Mouse (Mus musculus) forebrain, embryonic 11.5 days (tissue): ENCODE results near the gene Gas6. TPM values are rescaled to one million over a fixed set of nuclear protein-coding genes. Genes with fewer than 3 reads are reported as not detected.

ENCODE experiments used
- ATAC-seq: fragments of 200-750 bp; cut with Nextera tagmentation; replicated peaks from 2 replicates; pipeline ENCODE4 v1.8.0; 2017; ENCODE audit warnings: moderate TSS enrichment; ENCODE audit not compliant: low FRiP score
- DNase-seq: peaks from one replicate; pipeline ENCODE4 v3.0.0-alpha.2; 2017; ENCODE audit warnings: low spot score
- H3K27ac ChIP-seq: fragments of 300-500 bp; sonication (generic); 2 replicates; pipeline ENCODE4 v1.5.1; 2014; ENCODE audit warnings: low read depth, low read length
- H3K27me3 ChIP-seq: fragments of 300-500 bp; sonication (generic); 2 replicates; pipeline ENCODE4 v1.6.1; 2014; ENCODE audit warnings: mild to moderate bottlenecking, low read length, mixed read lengths; ENCODE audit not compliant: control insufficient read depth, insufficient read depth
- H3K36me3 ChIP-seq: fragments of 300-500 bp; sonication (generic); 2 replicates; pipeline ENCODE4 v1.6.1; 2014; ENCODE audit warnings: mild to moderate bottlenecking, low read length, moderate library complexity, mixed read lengths; ENCODE audit not compliant: control insufficient read depth, insufficient read depth
- H3K4me1 ChIP-seq: fragments of 300-500 bp; sonication (generic); replicated peaks from 2 replicates; pipeline ENCODE4 v1.6.1; 2014; ENCODE audit warnings: low read length, mixed read lengths; ENCODE audit not compliant: control insufficient read depth, insufficient read depth
- H3K4me2 ChIP-seq: fragments of 300-500 bp; sonication (generic); 2 replicates; pipeline ENCODE4 v1.6.1; 2014; ENCODE audit warnings: low read depth, mild to moderate bottlenecking, low read length, moderate library complexity, mixed read lengths; ENCODE audit not compliant: severe bottlenecking
- H3K4me3 ChIP-seq: fragments of 300-500 bp; sonication (generic); 2 replicates; pipeline ENCODE4 v1.5.1; 2014; ENCODE audit warnings: low read depth, low read length
- H3K9ac ChIP-seq: fragments of 300-500 bp; sonication (generic); 2 replicates; pipeline ENCODE4 v1.6.1; 2014; ENCODE audit warnings: low read length
- H3K9me3 ChIP-seq: fragments of 300-500 bp; sonication (generic); 2 replicates; pipeline ENCODE4 v1.6.1; 2016; ENCODE audit warnings: low read length, mixed read lengths; ENCODE audit not compliant: control insufficient read depth
- WGBS: fragments of 180-500 bp; shearing (Covaris S2); extraction: QIAGEN DNeasy Blood & Tissue Kit; methylation state at CpG from one replicate; pipeline ENCODE4 v1.1.7; 2014; 5-methylcytosine and 5-hydroxymethylcytosine counted together
- polyA plus RNA-seq: library from polyadenylated mRNA; unstranded; fragments of >200 nt; fragmentation: Nextera tagmentation; extraction: Ambion mirVana; gene quantifications from 2 replicates; pipeline ENCODE4 v1.2.1, GENCODE M21; 2014

Gene Gas6
- polyA plus RNA-seq, 1 experiment from 2014 or later: 9.8 TPM

GRCm38 (mm10) chr8:13419111-13419639, 75.1 kb downstream of the Gas6 start:
- Histone ChIP-seq H3K4me1 (no peaks in the 10 kb centered on the region), H3K36me3 (no peaks in the 10 kb centered on the region), H3K4me2 (no peak overlapping the region), H3K4me3 (no peak overlapping the region), H3K27me3 (no peaks in the 10 kb centered on the region), H3K27ac (no peak overlapping the region), H3K9ac (no peak overlapping the region), H3K9me3 (no peaks in the 10 kb centered on the region)
- 78% methylated on average over 2 of the region's 2 CpGs for WGBS
- ATAC-seq (no peak), DNase-seq (no peak)

- Histone ChIP-seq H3K36me3 (no peaks in the 10 kb centered on the region), H3K4me2 (no peak overlapping the region), H3K4me1 (no peaks in the 10 kb centered on the region), H3K4me3 (no peak overlapping the region), H3K9ac (no peak overlapping the region), H3K9me3 (no peaks in the 10 kb centered on the region), H3K27me3 (no peaks in the 10 kb centered on the region), H3K27ac (no peak overlapping the region)
- DNase-seq (no peak), ATAC-seq (no peak)
- 80% methylated on average over 10 of the region's 10 CpGs for WGBS
Observed at GRCm38 (mm10) chr8:13415879-13416278, 78.4 kb downstream of the Gas6 start.

Other genes with a start within 250 kb of the Gas6 start
- not detected in 2 replicates for gene Adprhl1, start 240.3 kb downstream of the Gas6 start, polyA plus RNA-seq
- 33.8 and 34.6 TPM in 2 replicates for gene Dcun1d2, start 206.4 kb downstream of the Gas6 start, polyA plus RNA-seq
- 40.0 and 40.8 TPM in 2 replicates for gene Tmco3, start 206.3 kb downstream of the Gas6 start, polyA plus RNA-seq
- gene Tfdp1, start 155.7 kb downstream of the Gas6 start, polyA plus RNA-seq: 237 and 244 TPM in 2 replicates
- gene Atp4b, start 97.7 kb downstream of the Gas6 start, polyA plus RNA-seq: not detected in 2 replicates
- 0.05 TPM in 2 replicates for gene Grk1, start 89.4 kb downstream of the Gas6 start, polyA plus RNA-seq
- gene Tmem255b, start 59.3 kb downstream of the Gas6 start, polyA plus RNA-seq: 0.39 TPM in 1 of 2 replicates, not detected in the other
- not detected in 2 replicates for gene 1700029H14Rik, start 68.0 kb upstream of the Gas6 start, polyA plus RNA-seq
- gene Rasa3, start 183.1 kb upstream of the Gas6 start, polyA plus RNA-seq: 28.0 and 28.6 TPM in 2 replicates
- 0.96 and 1.3 TPM in 2 replicates for gene Cfap97d2, start 211.4 kb upstream of the Gas6 start, polyA plus RNA-seq